Mouse (Mus musculus) thymus, adult 2 months (tissue): ENCODE measurements around the gene Galnt12.

Source experiments
- CTCF ChIP-seq: fragments of 200-500 bp; IDR thresholded peaks from 2 replicates; pipeline ENCODE4 v1.5.1; 2012; ENCODE audit warnings: mild to moderate bottlenecking, control low read depth, low read length, moderate library complexity, borderline replicate concordance; ENCODE audit not compliant: control insufficient read depth, poor library complexity, insufficient read depth; ENCODE audit errors: extremely low read depth
- POLR2A ChIP-seq: fragments of 200-500 bp; IDR thresholded peaks from 2 replicates; pipeline ENCODE4 v1.6.1; 2012; ENCODE audit warnings: mild to moderate bottlenecking, low read length, control low read depth, moderate library complexity; ENCODE audit not compliant: control insufficient read depth, poor library complexity, insufficient read depth; ENCODE audit errors: extremely low read depth

GRCm38 (mm10) chr4:47055570-47056080, 36.1 kb upstream of the Galnt12 start:
- TF ChIP-seq POLR2A (no peak), CTCF (no peak)
